Mouse (Mus musculus) CD4-positive, CD25-positive, alpha-beta regulatory T cell, adult 2 months (primary cell): ENCODE results near the gene Cypt15.
"Not testable (repeated sequence)": the region's sequence is repeated elsewhere in the genome, so short reads cannot be mapped to it uniquely, and the experiment has no call there.

Experiments used
- DNase-seq: peaks from one replicate; pipeline ENCODE4 v3.0.0-alpha.2; 2012; ENCODE audit warnings: low read depth, low spot score

Gene Cypt15

DNA sequence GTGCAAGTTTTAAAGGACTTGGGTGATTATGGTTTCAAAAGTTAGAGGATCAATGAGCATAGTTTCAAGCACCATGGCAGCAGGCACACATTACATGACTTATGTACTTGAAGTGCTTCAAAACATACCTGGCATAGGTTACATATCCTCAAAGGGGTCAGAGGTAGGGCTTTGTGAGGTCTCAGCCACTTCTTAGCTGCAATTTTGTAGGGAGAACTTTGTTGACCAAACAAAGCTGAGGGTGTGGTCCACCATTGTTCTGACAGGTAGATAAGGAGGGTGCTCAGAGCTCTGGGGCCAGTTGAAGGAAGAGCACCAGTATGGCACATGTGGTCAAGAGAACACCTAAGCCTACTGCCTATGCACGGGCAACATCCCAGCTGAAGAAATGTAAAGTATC lies at the start of gene Cypt15:
Gene Cypt15 (plus strand): TSS at position 301 of the 400 bp plus-strand sequence.
- DNase-seq = not testable (repeated sequence)

DNA sequence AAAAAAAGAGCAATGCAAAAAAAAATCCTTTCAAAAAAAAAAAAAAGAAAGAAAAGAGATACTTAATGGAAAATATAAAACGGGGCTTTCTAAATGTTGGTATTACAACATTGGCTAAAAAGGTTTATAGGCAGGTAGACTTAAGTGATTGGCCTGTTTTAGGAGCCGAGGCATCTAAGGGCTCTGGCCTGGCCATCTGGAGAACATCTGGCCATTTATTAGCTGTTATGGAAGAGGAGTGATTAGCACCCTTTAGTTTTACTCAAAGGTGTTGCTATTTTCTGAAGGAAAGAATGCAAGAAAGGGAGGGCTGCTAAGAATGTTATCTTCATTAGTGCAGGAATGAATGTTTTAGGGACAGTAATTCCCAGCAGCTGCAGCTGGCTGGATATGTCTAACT lies 24.9 kb downstream of the Cypt15 start:
- no peak for DNase-seq

DNA sequence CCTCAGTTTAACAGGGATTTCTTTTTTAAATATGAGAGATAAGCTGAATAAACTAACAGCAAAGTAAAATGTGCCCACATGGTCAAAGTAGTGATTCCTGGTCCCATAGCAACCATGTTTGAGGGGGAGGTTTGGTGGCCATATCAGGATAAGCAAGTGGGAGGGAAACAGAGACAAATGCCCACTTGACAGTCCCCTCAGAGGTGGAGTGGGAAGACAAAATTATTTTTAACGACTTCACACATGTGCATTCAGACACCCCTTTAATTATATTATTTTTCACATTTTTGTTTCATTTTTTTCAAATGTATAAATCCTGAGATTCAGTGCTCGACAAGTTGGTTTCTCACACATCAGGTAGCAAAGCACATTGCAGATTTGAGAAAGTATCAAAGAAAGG lies 32.8 kb downstream of the Cypt15 start:
- no peak for DNase-seq

DNA sequence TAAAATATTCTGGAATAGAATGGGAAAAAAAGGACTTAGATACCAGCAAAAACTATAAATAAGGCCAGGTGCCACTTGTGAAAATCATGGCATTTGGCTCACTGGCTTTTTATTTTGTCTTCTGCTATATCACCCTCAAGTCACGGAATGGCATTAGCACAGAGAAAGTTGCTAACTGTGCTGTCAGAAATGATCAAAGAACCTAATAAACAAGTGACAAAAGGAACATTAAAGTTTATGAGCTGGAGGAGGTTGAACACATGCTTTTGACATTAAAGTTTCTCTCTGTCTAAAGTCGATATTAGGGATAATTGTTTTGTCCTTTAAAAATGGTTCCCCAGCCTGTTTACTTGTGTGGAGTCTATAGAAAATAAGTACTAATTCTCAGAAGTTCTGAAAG lies 37.7 kb downstream of the Cypt15 start:
- DNase-seq = no peak
